Mouse (Mus musculus) forebrain, embryonic 15.5 days (tissue): ENCODE results near the gene Apol9b. TPM values are rescaled to one million over a fixed set of nuclear protein-coding genes. Genes with fewer than 3 reads are reported as not detected.
"Not testable (repeated sequence)": the region's sequence is repeated elsewhere in the genome, so short reads cannot be mapped to it uniquely, and the experiment has no call there.

Experiments used
- ATAC-seq: fragments of 200-750 bp; cut with Nextera tagmentation; replicated peaks from 2 replicates; pipeline ENCODE4 v1.8.0; 2017; ENCODE audit warnings: mild to moderate bottlenecking, moderate TSS enrichment, moderate library complexity
- H3K27ac ChIP-seq: fragments of 300-500 bp; sonication (generic); replicated peaks from 2 replicates; pipeline ENCODE4 v1.5.1; 2015; ENCODE audit warnings: mild to moderate bottlenecking, inconsistent platforms
- H3K27me3 ChIP-seq: fragments of 300-500 bp; sonication (generic); 2 replicates; pipeline ENCODE4 v1.6.1; 2015; ENCODE audit warnings: inconsistent platforms
- H3K36me3 ChIP-seq: fragments of 300-500 bp; sonication (generic); 2 replicates; pipeline ENCODE4 v1.6.1; 2015; ENCODE audit warnings: mild to moderate bottlenecking, inconsistent platforms
- H3K4me1 ChIP-seq: fragments of 300-500 bp; sonication (generic); 2 replicates; pipeline ENCODE4 v1.6.1; 2015; ENCODE audit warnings: inconsistent platforms
- H3K4me2 ChIP-seq: fragments of 300-500 bp; sonication (generic); replicated peaks from 2 replicates; pipeline ENCODE4 v1.6.1; 2015; ENCODE audit warnings: mild to moderate bottlenecking, inconsistent platforms
- H3K4me3 ChIP-seq: fragments of 300-500 bp; sonication (generic); 2 replicates; pipeline ENCODE4 v1.5.1; 2015; ENCODE audit warnings: mild to moderate bottlenecking, inconsistent platforms
- H3K9ac ChIP-seq: fragments of 300-500 bp; sonication (generic); replicated peaks from 2 replicates; pipeline ENCODE4 v1.6.1; 2015; ENCODE audit warnings: mild to moderate bottlenecking, inconsistent platforms
- H3K9me3 ChIP-seq: fragments of 300-500 bp; sonication (generic); 2 replicates; pipeline ENCODE4 v1.6.1; 2016; ENCODE audit warnings: inconsistent platforms
- WGBS: fragments of 180-500 bp; shearing (Covaris S2); methylation state at CpG from one replicate; pipeline ENCODE4 v1.1.7; 2015; ENCODE audit warnings: mixed read lengths; 5-methylcytosine and 5-hydroxymethylcytosine counted together
- polyA plus RNA-seq: library from polyadenylated mRNA; unstranded; fragments of >200 nt; fragmentation: Nextera tagmentation; extraction: Ambion mirVana; gene quantifications from 2 replicates; pipeline ENCODE4 v1.2.1, GENCODE M21; 2015

The Apol9b gene
- polyA plus RNA-seq, 1 experiment from 2014 or later: not detected

GRCm38 (mm10) chr15:77727745-77728144, 1.1 kb upstream of the Apol9b start:
- WGBS: 97% methylated on average over 3 of the region's 3 CpGs

DNA sequence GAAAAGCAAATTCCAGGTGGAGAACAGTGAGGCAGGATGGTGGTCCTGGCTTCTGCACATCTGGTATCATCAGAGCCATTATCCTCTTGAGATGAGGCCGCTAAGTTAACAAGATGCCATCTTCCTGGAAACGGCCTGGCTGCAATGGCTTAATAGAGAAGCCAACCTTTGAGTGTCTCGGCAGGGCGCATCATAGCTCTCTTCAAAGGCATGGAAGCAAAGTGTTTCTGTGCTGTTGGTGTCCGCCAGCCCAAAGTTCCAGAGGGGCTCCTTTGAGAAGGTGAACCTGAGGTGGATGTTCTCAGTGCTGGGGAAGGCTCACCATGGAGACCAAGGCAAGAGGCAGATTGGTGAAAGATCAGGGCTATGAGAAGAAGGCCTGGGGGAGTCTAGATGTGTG, 2.8 kb downstream of the Apol9b start:
- Histone ChIP-seq H3K9ac (no peak overlapping the region), H3K9me3 (no peaks in the 10 kb centered on the region), H3K4me2 (no peak overlapping the region), H3K36me3 (no peaks in the 10 kb centered on the region), H3K27me3 (no peaks in the 10 kb centered on the region), H3K4me1 (no peaks in the 10 kb centered on the region), H3K27ac (no peak overlapping the region), H3K4me3 (no peak overlapping the region)
- ATAC-seq: no peak
- 89% methylated on average over 5 of the region's 5 CpGs for WGBS

More at GRCm38 (mm10) chr15:77727745-77728144, 1.1 kb upstream of the Apol9b start:
- not testable (repeated sequence) for H3K4me1 ChIP-seq, ATAC-seq, H3K9me3 ChIP-seq, H3K36me3 ChIP-seq, H3K4me3 ChIP-seq, H3K4me2 ChIP-seq, H3K27ac ChIP-seq, H3K9ac ChIP-seq, H3K27me3 ChIP-seq

DNA sequence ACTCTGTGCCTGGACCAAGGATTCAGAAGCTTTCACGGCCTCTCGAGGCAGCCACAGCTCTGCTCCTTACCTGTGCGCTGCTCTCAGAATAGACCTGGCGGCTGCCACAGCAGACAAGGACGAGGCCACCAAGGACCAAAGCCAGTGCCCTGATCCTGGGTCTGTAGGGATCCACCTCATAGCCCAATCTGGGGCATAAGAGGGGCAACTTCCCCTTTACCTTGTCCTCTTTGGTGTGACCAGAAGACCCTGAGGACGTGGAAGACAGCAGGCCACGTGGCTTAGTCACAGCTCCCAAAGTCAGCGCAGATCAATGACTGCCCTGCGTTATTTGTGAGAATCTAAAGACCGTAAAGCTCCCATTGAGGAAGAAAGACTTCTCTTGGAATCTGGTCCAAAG, 4.0 kb downstream of the Apol9b start:
- not testable (repeated sequence) for H3K4me2 ChIP-seq, H3K27me3 ChIP-seq, H3K4me1 ChIP-seq, H3K36me3 ChIP-seq, H3K27ac ChIP-seq, H3K9ac ChIP-seq, ATAC-seq, H3K9me3 ChIP-seq, H3K4me3 ChIP-seq
- WGBS: 77% methylated on average over 10 of the region's 10 CpGs

DNA sequence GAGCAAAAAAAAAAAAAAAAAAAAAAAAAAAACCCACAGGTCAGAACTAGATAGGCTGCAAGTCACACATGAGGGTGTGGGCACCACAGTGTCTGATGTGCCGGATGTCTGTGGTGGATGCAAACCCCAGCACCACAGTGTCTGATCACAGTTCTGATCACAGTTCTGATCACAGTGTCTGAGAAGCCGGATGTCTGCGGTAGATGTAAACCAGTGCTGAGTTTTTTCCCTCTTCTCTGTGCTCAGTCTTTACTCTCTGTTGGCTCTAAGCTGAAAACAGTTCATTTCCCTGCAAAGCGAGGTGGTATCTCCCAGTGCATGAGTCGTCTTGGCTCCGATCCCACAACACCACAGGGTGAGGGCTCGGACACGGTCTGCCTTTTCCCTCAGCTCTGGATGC, 4.5 kb downstream of the Apol9b start:
- not testable (repeated sequence) for H3K27ac ChIP-seq, H3K4me3 ChIP-seq, H3K9ac ChIP-seq, H3K4me1 ChIP-seq, H3K27me3 ChIP-seq, H3K9me3 ChIP-seq, H3K36me3 ChIP-seq, H3K4me2 ChIP-seq, ATAC-seq
- 73% methylated on average over 8 of the region's 8 CpGs for WGBS

GRCm38 (mm10) chr15:77733903-77734302, 5.1 kb downstream of the Apol9b start:
- not testable (repeated sequence) for H3K27me3 ChIP-seq, H3K4me3 ChIP-seq, H3K4me2 ChIP-seq, H3K9me3 ChIP-seq, H3K36me3 ChIP-seq, H3K27ac ChIP-seq, H3K4me1 ChIP-seq, ATAC-seq, H3K9ac ChIP-seq
- WGBS: 70% methylated on average over 4 of the region's 4 CpGs

DNA sequence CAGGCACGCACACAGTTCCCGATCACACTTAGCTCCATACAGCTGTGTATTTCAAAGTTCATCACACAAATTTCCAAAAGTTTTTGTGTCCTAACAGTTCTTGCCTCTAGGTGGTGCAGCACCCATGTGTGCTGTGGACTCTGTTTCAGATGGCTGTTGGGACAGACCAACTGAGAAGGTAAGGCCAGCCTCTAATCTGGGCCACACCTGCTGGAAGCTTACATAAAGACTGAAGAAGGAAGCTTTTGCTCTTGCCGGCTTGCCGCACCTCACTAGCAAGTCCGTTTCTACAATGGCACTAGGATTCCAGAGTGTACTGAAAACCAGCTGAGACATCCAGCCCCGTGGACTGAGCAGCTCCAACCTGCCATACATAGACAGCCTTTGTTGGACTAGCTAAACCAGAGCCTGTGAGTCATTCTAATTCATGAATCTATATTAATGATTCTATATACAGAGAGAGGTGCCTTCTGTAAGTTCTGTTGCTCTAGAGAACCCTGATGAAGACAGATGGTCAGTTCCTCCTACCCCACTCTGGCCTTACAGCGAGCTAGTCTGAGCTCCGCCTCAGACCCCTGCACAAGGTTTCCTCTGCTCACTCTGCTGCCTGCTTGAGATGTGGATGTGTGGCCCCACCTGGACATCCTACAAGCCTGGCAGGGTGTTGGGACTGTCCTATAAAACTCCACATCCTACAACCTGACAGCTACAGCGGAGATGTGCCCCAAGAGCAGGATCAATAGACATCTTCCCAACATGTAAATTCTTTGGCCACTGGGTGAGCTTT, 11.9 kb downstream of the Apol9b start:
- H3K36me3 ChIP-seq: no peaks in the 10 kb centered on the region
- H3K4me1 ChIP-seq: no peaks in the 10 kb centered on the region
- H3K9ac ChIP-seq: no peak overlapping the region
- no peak overlapping the region for H3K4me3 ChIP-seq
- no peak overlapping the region for H3K27ac ChIP-seq
- no peaks in the 10 kb centered on the region for H3K9me3 ChIP-seq
- H3K4me2 ChIP-seq: no peak overlapping the region
- 78% methylated on average over 9 of the region's 9 CpGs for whole genome bisulfite sequencing
- ATAC-seq: no peak
- no peaks in the 10 kb centered on the region for H3K27me3 ChIP-seq

GRCm38 (mm10) chr15:77741556-77741955, 12.7 kb downstream of the Apol9b start:
- WGBS: 89% methylated on average over 6 of the region's 6 CpGs
- not testable (repeated sequence) for H3K27me3 ChIP-seq, H3K4me1 ChIP-seq, H3K27ac ChIP-seq, H3K4me2 ChIP-seq, H3K9ac ChIP-seq, H3K4me3 ChIP-seq, H3K36me3 ChIP-seq, H3K9me3 ChIP-seq, ATAC-seq

DNA sequence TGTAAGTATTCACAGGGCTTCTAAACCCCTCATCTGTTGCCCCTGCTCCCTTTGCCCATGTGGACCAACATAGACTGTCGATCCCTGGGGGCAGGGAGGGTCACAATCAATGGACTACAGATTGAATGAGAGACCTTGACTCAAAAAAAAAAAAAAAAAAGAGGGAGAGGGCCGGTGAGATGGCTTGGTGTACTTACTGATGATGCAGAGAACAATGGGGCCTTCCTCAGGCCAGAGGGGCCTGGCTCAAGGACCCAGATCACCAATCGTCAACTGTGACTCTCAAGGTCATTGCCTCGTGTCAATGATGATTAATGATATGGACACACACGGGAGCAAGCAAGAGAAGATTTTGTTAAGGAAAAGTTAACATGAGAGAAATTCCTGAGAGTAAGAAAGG, 15.8 kb downstream of the Apol9b start:
- H3K36me3 ChIP-seq: no peaks in the 10 kb centered on the region
- no peak overlapping the region for H3K4me3 ChIP-seq
- no peak for ATAC-seq
- 51% methylated on average over 5 of the region's 5 CpGs for WGBS
- no peak overlapping the region for H3K4me2 ChIP-seq
- no peaks in the 10 kb centered on the region for H3K9me3 ChIP-seq
- no peak overlapping the region for H3K27ac ChIP-seq
- no peaks in the 10 kb centered on the region for H3K4me1 ChIP-seq
- H3K27me3 ChIP-seq: no peaks in the 10 kb centered on the region
- no peak overlapping the region for H3K9ac ChIP-seq

DNA sequence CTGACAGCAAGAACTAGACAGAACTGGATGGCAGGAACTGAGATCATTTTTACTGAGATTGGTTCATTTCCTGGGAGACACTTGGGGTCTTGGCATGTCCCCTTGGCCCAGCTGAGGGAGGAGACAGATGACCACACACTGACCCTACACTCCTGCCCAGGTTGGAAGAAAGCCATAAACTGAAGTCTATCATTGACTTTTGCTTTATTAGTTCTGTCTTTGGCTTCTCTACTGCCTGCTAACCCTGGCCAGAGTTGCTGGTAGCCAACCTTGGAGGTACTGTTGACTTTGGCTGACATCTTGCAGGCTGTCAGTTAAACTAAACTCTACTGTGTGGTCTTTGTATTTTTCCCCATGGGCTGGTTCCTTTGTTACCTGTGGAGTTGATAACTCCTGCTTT, 16.2 kb downstream of the Apol9b start:
- H3K4me3 ChIP-seq: no peak overlapping the region
- H3K4me1 ChIP-seq: no peaks in the 10 kb centered on the region
- H3K36me3 ChIP-seq: no peaks in the 10 kb centered on the region
- H3K4me2 ChIP-seq: no peak overlapping the region
- no peak overlapping the region for H3K9ac ChIP-seq
- no peaks in the 10 kb centered on the region for H3K9me3 ChIP-seq
- no peak overlapping the region for H3K27ac ChIP-seq
- no peak for ATAC-seq
- H3K27me3 ChIP-seq: no peaks in the 10 kb centered on the region

GRCm38 (mm10) chr15:77746326-77746725, 17.5 kb downstream of the Apol9b start:
- H3K9me3 ChIP-seq: no peaks in the 10 kb centered on the region
- no peak overlapping the region for H3K4me2 ChIP-seq
- WGBS: 96% methylated on average over 1 of the region's 1 CpGs
- H3K27ac ChIP-seq: no peak overlapping the region
- H3K9ac ChIP-seq: no peak overlapping the region
- no peaks in the 10 kb centered on the region for H3K27me3 ChIP-seq
- no peak overlapping the region for H3K4me3 ChIP-seq
- no peak for ATAC-seq
- H3K36me3 ChIP-seq: no peaks in the 10 kb centered on the region
- no peaks in the 10 kb centered on the region for H3K4me1 ChIP-seq

DNA sequence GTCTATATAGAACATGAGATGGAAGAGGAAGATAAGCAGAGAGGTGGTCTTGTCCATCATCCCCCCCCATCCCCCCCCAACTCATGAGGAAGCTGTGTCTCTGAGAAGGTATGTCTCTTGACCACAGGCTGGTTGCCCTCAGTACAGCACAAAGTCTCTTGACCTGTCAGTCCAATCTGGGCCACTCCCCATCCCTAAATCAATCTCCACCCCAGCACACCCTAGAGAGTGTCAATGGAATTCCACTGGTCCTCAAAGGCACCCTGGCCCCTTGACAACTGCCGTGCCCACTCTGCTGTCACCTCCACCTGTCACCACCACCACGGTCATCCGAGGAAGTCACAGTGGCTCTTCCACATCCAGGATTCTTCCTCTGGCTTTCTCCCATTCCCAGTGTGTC, 19.6 kb downstream of the Apol9b start:
- no peaks in the 10 kb centered on the region for H3K36me3 ChIP-seq
- no peaks in the 10 kb centered on the region for H3K9me3 ChIP-seq
- no peak overlapping the region for H3K9ac ChIP-seq
- H3K4me2 ChIP-seq: no peak overlapping the region
- no peak overlapping the region for H3K27ac ChIP-seq
- no peak overlapping the region for H3K4me3 ChIP-seq
- H3K27me3 ChIP-seq: no peaks in the 10 kb centered on the region
- H3K4me1 ChIP-seq: no peaks in the 10 kb centered on the region
- ATAC-seq: no peak
- WGBS: 99% methylated on average over 3 of the region's 3 CpGs

DNA sequence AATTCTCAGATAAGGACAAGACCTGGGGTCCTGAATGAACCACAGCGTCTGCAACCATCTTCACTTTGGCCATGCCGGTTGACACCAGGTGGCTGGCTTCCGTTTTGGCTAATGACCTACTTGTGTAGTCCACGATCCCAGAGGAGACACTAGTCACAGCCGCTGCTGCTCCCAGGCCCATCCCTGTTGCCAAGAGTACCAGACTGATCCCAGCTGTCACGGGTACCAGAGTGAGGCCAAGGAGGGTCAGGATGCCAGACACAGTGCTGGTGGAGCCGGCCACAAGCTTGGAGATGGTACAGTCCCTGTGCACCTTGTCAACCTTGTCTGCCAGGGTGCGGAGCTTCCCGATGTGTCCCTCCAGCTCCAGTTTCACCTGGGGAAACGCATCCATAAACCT, 20.9 kb downstream of the Apol9b start:
- Histone ChIP-seq H3K36me3 (no peaks in the 10 kb centered on the region), H3K27ac (no peak overlapping the region), H3K4me2 (no peak overlapping the region), H3K4me1 (no peaks in the 10 kb centered on the region), H3K27me3 (no peaks in the 10 kb centered on the region), H3K4me3 (no peak overlapping the region), H3K9me3 (no peaks in the 10 kb centered on the region), H3K9ac (no peak overlapping the region)
- no peak for ATAC-seq
- WGBS: 93% methylated on average over 10 of the region's 10 CpGs

GRCm38 (mm10) chr15:77750461-77750860, 21.6 kb downstream of the Apol9b start:
- ATAC-seq: no peak
- no peaks in the 10 kb centered on the region for H3K36me3 ChIP-seq

More at GRCm38 (mm10) chr15:77750461-77750860, 21.6 kb downstream of the Apol9b start:
- 35% methylated on average over 1 of the region's 1 CpGs for WGBS
- Histone ChIP-seq H3K9me3 (no peaks in the 10 kb centered on the region), H3K27me3 (no peaks in the 10 kb centered on the region), H3K4me3 (no peak overlapping the region), H3K4me1 (no peaks in the 10 kb centered on the region), H3K9ac (no peak overlapping the region), H3K27ac (no peak overlapping the region), H3K4me2 (no peak overlapping the region)
